Comparison of ENCODE assay signal across 9 mouse cellular contexts in genomic region chr15:77003868-77004215, GRCm38 (mm10). TPM values are rescaled to one million over a fixed set of nuclear protein-coding genes. Genes with fewer than 3 reads are reported as not detected.
DNase-seq lines count a peak whose midpoint lies in the region; ATAC-seq and TF ChIP-seq lines count a peak whose summit lies in the region.
"Had no signal": no experiment of that assay in that cellular context is flagged by ENCODE, and none has a peak within 500 bp of the region (broad histone marks: within the 10 kb centered on the region; RNA-seq: fewer than 3 reads in every experiment).

No protein-coding gene starts in this region.

- intact Hi-C loops in heart, adult 2 months (cut with DNase I), result loop anchor here (2.0 to 5.0 kb wide), 2 partner anchors 25 to 257 kb away; no protein-coding TSS in a partner anchor

- no peak; the same call in 1 of the 2 replicates for ATAC-seq in kidney, embryonic 15.5 days (replicated peaks; ENCODE audit: low FRiP score)

- TF ChIP-seq POLR2A in ES-Bruce4 (IDR thresholded peaks at IDR 0.05; ENCODE audit: insufficient read depth, low read length), result no peak
- 0 out of 2 replicates have a peak, but pooled peaks have one; percentile 11 for TF ChIP-seq POLR2A in heart, adult 2 months (IDR thresholded peaks at IDR 0.05; ENCODE audit: insufficient read depth, low read depth, low read length)

- no peak overlapping the region for H3K9ac ChIP-seq in kidney, embryonic 15.5 days
- H3K9ac ChIP-seq in ES-Bruce4 (ENCODE audit: low read depth, poor library complexity, severe bottlenecking), result no peak overlapping the region
- no peak overlapping the region for H3K9ac ChIP-seq in heart, adult 2 months (ENCODE audit: low read depth, low read length)
- H3K9ac ChIP-seq: limb, embryonic 15.5 days had no signal

- 12% methylated on average over 3 of the region's 3 CpGs for WGBS in kidney, embryonic 15.5 days
- 4% methylated on average over 3 of the region's 3 CpGs for WGBS in heart, adult 2 months

- no peaks in the 10 kb centered on the region for H3K36me3 ChIP-seq in kidney, embryonic 15.5 days
- no peaks in the 10 kb centered on the region for H3K36me3 ChIP-seq in ES-Bruce4 (ENCODE audit: control insufficient read depth, insufficient read depth, low read length, poor library complexity, severe bottlenecking)
- H3K36me3 ChIP-seq in heart, adult 2 months (ENCODE audit: control insufficient read depth, insufficient read depth, low read length), result no peaks in the 10 kb centered on the region
- H3K36me3 ChIP-seq: limb, embryonic 15.5 days had no signal

- H3K79me2 ChIP-seq in heart, adult 2 months (replicated peaks; ENCODE audit: control insufficient read depth, insufficient read depth, low read length), result no peaks in the 10 kb centered on the region

- peak; percentile 43 for DNase-seq in kidney, adult 11 months
- DNase-seq in cerebellum, adult 8-10 months, result peak; percentile 60
- DNase-seq in heart, adult 2 months, result peak; percentile 52 to 65
- DNase-seq in kidney, postnatal 4 days, result peak; percentile 59 to 70
- peak; percentile 71 for DNase-seq in mesoderm, embryonic 11.5 days (ENCODE audit: low read depth, low spot score)
- DNase-seq in c-Kit-positive CD71-positive TER-119-positive erythroid progenitor cells, embryonic 14.5 days (ENCODE audit: low spot score), result no peak

- no peak for TF ChIP-seq EP300 in ES-Bruce4 (IDR thresholded peaks at IDR 0.05; ENCODE audit: insufficient read depth, low read depth, low read length)
- peak; percentile 92 for TF ChIP-seq EP300 in heart, adult 2 months (IDR thresholded peaks at IDR 0.05; ENCODE audit: insufficient read depth, low read depth, low read length)

- TF ChIP-seq CTCF in ES-Bruce4 (IDR thresholded peaks at IDR 0.05; ENCODE audit: low read depth, low read length), result peak; percentile 94
- peak; percentile 92 for TF ChIP-seq CTCF in heart, adult 2 months (IDR thresholded peaks at IDR 0.05)

- H3K4me1 ChIP-seq in kidney, embryonic 15.5 days, result no peaks in the 10 kb centered on the region
- H3K4me1 ChIP-seq in ES-Bruce4 (ENCODE audit: control insufficient read depth, insufficient read depth, low read length), result no peaks in the 10 kb centered on the region
- H3K4me1 ChIP-seq in heart, adult 2 months (ENCODE audit: control insufficient read depth, insufficient read depth, low read length), result peaks cover 2% of the 10 kb centered on the region

- no peaks in the 10 kb centered on the region for H3K9me3 ChIP-seq in kidney, embryonic 15.5 days (replicated peaks)
- no peaks in the 10 kb centered on the region for H3K9me3 ChIP-seq in ES-Bruce4 (replicated peaks; ENCODE audit: control insufficient read depth, insufficient read depth, low read length, poor library complexity, severe bottlenecking)
- H3K9me3 ChIP-seq: limb, embryonic 15.5 days had no signal

- H3K4me2 ChIP-seq in kidney, embryonic 15.5 days, result no peak overlapping the region
- H3K4me2 ChIP-seq: limb, embryonic 15.5 days had no signal

- H3K27ac ChIP-seq in kidney, embryonic 15.5 days, result no peak overlapping the region
- no peak overlapping the region for H3K27ac ChIP-seq in ES-Bruce4 (ENCODE audit: insufficient read depth, low read length)
- H3K27ac ChIP-seq in heart, adult 2 months, result no peak overlapping the region; the same call in 1 of the 2 replicates
- H3K27ac ChIP-seq: limb, embryonic 15.5 days had no signal

- H3K4me3 ChIP-seq in kidney, embryonic 15.5 days (replicated peaks), result no peak overlapping the region
- no peak overlapping the region for H3K4me3 ChIP-seq in ES-Bruce4 (ENCODE audit: low read depth, low read length)
- no peak overlapping the region for H3K4me3 ChIP-seq in heart, adult 2 months
- H3K4me3 ChIP-seq: limb, embryonic 15.5 days had no signal

- 0 out of 2 replicates have a peak, but pooled peaks cover under 1% of the 10 kb centered on the region for H3K27me3 ChIP-seq in kidney, embryonic 15.5 days
- H3K27me3 ChIP-seq in ES-Bruce4 (ENCODE audit: control insufficient read depth, insufficient read depth, low read length, poor library complexity, severe bottlenecking), result no peaks in the 10 kb centered on the region
- H3K27me3 ChIP-seq in heart, adult 2 months (ENCODE audit: control insufficient read depth, insufficient read depth, low read length), result no peaks in the 10 kb centered on the region
- H3K27me3 ChIP-seq: limb, embryonic 15.5 days had no signal

RNA-seq across cellular contexts. Expression of gene Apol6, which starts 40.7 kb away (rescaled TPM):
- 0.23 TPM in 1 of 2 replicates, not detected in the other for polyA plus RNA-seq in kidney, embryonic 15.5 days (2015; fragmentation: Nextera tagmentation; extraction: Ambion mirVana)
- polyA plus RNA-seq in ES-Bruce4 (2011; ENCODE audit: insufficient read depth, insufficient read length, low read depth, missing spikeins), result not detected in 2 replicates
- under 1 TPM; 0.47 to 0.89 TPM for total RNA-seq in heart, adult 2 months (2021)
- polyA plus RNA-seq in heart, adult 2 months (2012; rRNA removed), result 3.3 and 8.0 TPM in 2 replicates

RNA-seq across cellular contexts. Expression of gene Mb, which starts 46.6 kb away (rescaled TPM):
- polyA plus RNA-seq in kidney, embryonic 15.5 days (2015; fragmentation: Nextera tagmentation; extraction: Ambion mirVana), result 0.49 and 1.2 TPM in 2 replicates
- 1.9 and 2.1 TPM in 2 replicates for polyA plus RNA-seq in ES-Bruce4 (2011; ENCODE audit: insufficient read depth, insufficient read length, low read depth, missing spikeins)
- over 10,000 TPM; 17,740 to 20,311 TPM for total RNA-seq in heart, adult 2 months (2021)
- polyA plus RNA-seq in heart, adult 2 months (2012; rRNA removed), result 16,399 and 21,043 TPM in 2 replicates

RNA-seq across cellular contexts. Expression of gene 1110038F14Rik, which starts 55.5 kb away (rescaled TPM):
- polyA plus RNA-seq in kidney, embryonic 15.5 days (2015; fragmentation: Nextera tagmentation; extraction: Ambion mirVana), result 79.2 and 82.2 TPM in 2 replicates
- polyA plus RNA-seq in ES-Bruce4 (2011; ENCODE audit: insufficient read depth, insufficient read length, low read depth, missing spikeins), result 27.5 and 27.8 TPM in 2 replicates
- total RNA-seq in heart, adult 2 months (2021), result 10 to 100 TPM; 18.7 to 20.4 TPM
- polyA plus RNA-seq in heart, adult 2 months (2012; rRNA removed), result 12.3 and 15.2 TPM in 2 replicates

Comparison
In these comparisons a context has a peak if more than half of its experiments do, and no peak if none do; other contexts are left out.
1. RNA of gene Mb, which starts 46.6 kb away (polyA plus RNA-seq): 16,399 to 21,043 TPM in heart, adult 2 months; 1.9 to 2.1 TPM in ES-Bruce4 and 0.49 to 1.2 TPM in kidney, embryonic 15.5 days; every median in the first group is over 1,000 times any median in the second.